Mouse (Mus musculus) testis, postnatal 14 days (tissue): ENCODE results near the gene Bub1.
A peak's percentile ranks its signal among the peaks of the same experiment; 100 is the strongest.

Experiments used
- DNase-seq: peaks from one replicate; pipeline ENCODE4 v3.0.0; 2021; ENCODE audit warnings: low spot score

The Bub1 gene

GRCm38 (mm10) chr2:127774578-127774941 is 57.1 kb downstream of the Bub1 start:
- DNase-seq: no peak

DNA sequence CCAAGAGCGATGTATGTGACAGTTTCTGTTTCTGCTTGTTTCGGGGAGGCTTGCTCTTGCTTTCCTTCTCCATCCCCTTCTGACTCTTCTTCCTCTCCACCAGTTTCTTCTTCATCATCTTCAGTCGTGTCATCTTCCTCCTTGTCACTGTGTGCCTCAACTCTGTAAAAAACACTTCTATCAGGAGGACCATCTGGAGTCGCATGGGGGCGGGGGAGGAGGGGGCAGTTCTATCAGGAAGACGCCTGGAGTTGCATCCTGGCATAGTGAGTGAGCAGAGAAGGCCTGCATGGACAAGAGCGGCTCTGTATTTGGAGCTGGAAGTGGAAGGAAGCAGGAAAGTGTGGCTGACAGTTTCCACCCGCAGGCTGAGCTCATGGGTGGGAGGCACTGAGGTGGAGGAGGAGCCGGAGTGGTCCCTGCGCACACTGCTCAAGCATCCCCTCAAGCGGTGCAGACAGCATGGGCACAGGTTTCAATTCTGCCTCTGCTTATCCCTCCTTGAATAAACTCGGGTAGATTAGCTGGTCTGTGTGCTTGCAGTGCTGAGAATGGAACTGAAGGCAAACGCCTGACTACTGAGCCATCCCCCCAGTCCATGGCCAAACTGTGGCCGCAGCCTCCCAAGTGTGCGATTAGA is 57.6 kb downstream of the Bub1 start:
- no peak for DNase-seq

GRCm38 (mm10) chr2:127761587-127761986 is 70.1 kb downstream of the Bub1 start:
- no peak for DNase-seq

- DNase-seq: peak; percentile 16
These were observed 71.2 kb downstream of the Bub1 start for GRCm38 (mm10) chr2:127760429-127761000.

- DNase-seq: no peak
These were observed 71.7 kb downstream of the Bub1 start for GRCm38 (mm10) chr2:127760014-127760413.

- DNase-seq: peak; percentile 36
These were observed 72.3 kb downstream of the Bub1 start for GRCm38 (mm10) chr2:127759157-127759880.

DNA sequence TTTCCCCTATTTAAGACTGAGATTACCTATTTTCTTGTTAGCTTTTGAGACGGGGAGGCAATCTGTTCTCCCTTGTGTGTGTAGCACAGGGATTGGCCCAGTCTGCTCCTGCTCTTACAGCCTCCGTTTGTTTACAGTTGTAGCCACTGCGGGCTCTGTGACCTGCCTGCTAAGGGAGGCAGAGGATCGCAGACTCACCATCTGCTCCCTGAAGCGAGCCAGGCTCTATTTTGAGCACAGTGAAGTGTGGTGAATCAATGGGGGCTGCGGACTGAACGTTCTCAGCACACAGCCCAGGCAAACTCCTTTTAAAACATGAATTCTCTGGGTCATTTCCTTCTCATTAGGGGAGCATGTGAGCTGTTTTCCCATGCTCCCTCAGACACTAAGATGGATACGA is 74.5 kb downstream of the Bub1 start:
- DNase-seq: no peak

DNA sequence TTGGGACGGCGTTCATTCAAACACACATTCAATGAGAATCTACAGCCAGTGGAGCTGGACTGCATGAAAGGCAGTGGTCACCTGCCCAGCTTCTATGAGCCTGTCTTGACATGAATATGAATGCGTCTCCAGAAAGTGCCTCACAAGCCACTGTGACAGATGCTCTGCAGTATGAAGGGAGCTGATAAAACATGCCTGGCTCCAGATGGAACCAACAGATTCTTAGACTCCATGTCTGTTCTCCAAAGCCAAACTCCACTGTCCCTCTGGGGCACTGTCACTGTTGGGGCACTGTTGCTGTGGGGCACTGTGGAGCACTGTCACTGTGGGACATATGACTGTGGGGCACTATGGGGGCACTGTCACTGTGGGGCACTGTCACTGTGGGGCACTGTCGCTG is 77.6 kb downstream of the Bub1 start:
- DNase-seq: no peak

DNA sequence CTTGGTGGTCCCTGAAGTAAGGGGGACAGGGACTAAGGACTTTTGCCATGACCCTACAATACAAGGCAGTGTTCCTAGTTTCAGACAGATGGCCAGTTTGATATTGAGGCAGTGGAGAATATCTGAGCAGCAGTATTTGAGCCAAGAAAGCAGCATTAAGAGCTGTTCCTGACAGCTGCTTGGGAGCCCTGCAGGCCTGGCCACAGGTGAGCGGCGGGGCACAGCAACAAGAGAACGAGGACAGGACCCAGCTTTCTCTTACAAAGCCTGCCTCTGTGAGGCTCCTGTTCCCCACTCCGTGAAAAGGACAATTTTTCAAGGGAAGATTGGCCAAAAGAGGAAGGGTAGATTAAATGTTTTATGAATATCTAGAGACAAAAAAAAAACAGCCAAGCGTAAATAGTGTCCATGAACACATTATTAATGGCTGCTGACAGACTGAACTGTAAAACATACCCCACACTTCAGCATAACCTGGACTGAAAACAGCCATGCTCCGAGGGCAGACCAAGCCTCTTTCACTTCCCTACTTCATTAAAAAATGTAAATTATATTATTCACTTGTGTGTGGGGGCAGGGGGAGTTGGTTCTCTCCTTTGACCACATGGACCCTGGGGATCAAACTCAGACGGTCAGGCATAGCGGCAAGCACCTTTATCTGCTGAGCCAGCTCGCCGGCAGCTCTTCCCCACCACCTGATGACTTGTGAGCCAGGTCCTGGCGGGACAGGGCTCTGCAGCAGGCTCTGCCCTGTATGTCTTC is 79.6 kb downstream of the Bub1 start:
- DNase-seq: no peak
